Mouse (Mus musculus) MEL (cell line): Measurements from ENCODE around the gene Il20ra.
"Not testable (repeated sequence)": the region's sequence is repeated elsewhere in the genome, so short reads cannot be mapped to it uniquely, and the experiment has no call there.

Experiments
- CTCF ChIP-seq, 3 experiments: IDR thresholded peaks in 2 of 3; conservative IDR thresholded peaks in 1 of 3; 2 replicates each; pipeline ENCODE4 v1.5.1; 2011 to 2012; ENCODE audit warnings: low read length in 3 of 3, low read depth in 2 of 3, mild to moderate bottlenecking in 2 of 3, improper control_type of control experiment in 1 of 3, inconsistent platforms in 1 of 3, mixed read lengths in 1 of 3, moderate library complexity in 1 of 3; ENCODE audit not compliant: control insufficient read depth in 1 of 3, insufficient read depth in 1 of 3, poor library complexity in 1 of 3, severe bottlenecking in 1 of 3
- HCFC1 ChIP-seq: IDR thresholded peaks from 2 replicates; pipeline ENCODE4 v1.6.1; 2012; ENCODE audit warnings: low read depth, mild to moderate bottlenecking, inconsistent platforms, low read length, improper control_type of control experiment, moderate library complexity
- MXI1 ChIP-seq: IDR thresholded peaks from 2 replicates; pipeline ENCODE4 v1.6.1; 2011; ENCODE audit warnings: mild to moderate bottlenecking, low read depth, low read length, improper control_type of control experiment
- POLR2A ChIP-seq, 2 experiments: IDR thresholded peaks; 2 replicates each; pipeline ENCODE4 v1.6.1; 2011 to 2012; ENCODE audit warnings: low read length in 2 of 2, mild to moderate bottlenecking in 2 of 2, control low read depth in 1 of 2, improper control_type of control experiment in 1 of 2, low read depth in 1 of 2, moderate library complexity in 1 of 2; ENCODE audit not compliant: control insufficient read depth in 1 of 2, insufficient read depth in 1 of 2, poor library complexity in 1 of 2
- POLR2AphosphoS2 ChIP-seq: IDR thresholded peaks from 2 replicates; pipeline ENCODE4 v1.6.1; 2011; ENCODE audit warnings: low read length, improper control_type of control experiment
- TBP ChIP-seq: IDR thresholded peaks from 2 replicates; pipeline ENCODE4 v1.8.0; 2011; ENCODE audit warnings: low read depth, low read length, improper control_type of control experiment
- ZKSCAN1 ChIP-seq: IDR thresholded peaks from 2 replicates; pipeline ENCODE4 v1.6.1; 2012; ENCODE audit warnings: low read depth, mild to moderate bottlenecking, inconsistent platforms, low read length, improper control_type of control experiment, moderate library complexity

DNA sequence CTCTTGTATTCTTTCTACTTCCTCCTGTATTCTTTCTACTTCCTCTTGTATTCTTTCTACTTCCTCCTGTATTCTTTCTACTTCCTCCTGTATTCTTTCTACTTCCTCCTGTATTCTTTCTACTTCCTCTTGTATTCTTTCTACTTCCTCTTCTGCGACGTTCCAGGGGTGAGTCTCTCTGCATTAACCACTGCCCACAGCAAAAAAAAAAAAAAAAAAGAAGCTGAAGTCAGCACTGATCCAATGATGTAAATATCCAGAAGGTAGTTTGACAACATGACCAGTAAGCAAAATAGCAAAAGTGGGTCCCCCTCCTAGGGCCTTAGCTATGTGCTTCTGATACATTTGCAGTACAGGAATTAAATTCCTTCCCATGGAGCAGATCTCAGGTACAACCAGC is 26.1 kb downstream of the Il20ra start:
- not testable (repeated sequence) for TF ChIP-seq HCFC1; CTCF (IDR thresholded peaks at IDR 0.05 in 2 of 3, conservative IDR thresholded peaks at IDR 0.05 in 1 of 3; ENCODE audit: control insufficient read depth in 1 of 3, insufficient read depth in 1 of 3, low read depth in 2 of 3, low read length in 3 of 3, poor library complexity in 1 of 3, severe bottlenecking in 1 of 3); POLR2AphosphoS2; POLR2A (IDR thresholded peaks at IDR 0.05; ENCODE audit: control insufficient read depth in 1 of 2, insufficient read depth in 1 of 2, low read depth in 1 of 2, low read length in 2 of 2, poor library complexity in 1 of 2); ZKSCAN1; MXI1; TBP
